Mouse (Mus musculus) lung, embryonic 15.5 days (tissue): Measurements from ENCODE around the gene Pdlim5. TPM values are rescaled to one million over a fixed set of nuclear protein-coding genes. Genes with fewer than 3 reads are reported as not detected.

Experiments
- ATAC-seq: fragments of 200-750 bp; cut with Nextera tagmentation; 2 replicates; pipeline ENCODE4 v1.8.0; 2017; ENCODE audit warnings: moderate number of reproducible peaks, borderline replicate concordance; ENCODE audit not compliant: low FRiP score, low TSS enrichment; ENCODE audit errors: extremely low read depth
- H3K27ac ChIP-seq: fragments of 300-500 bp; sonication (generic); 2 replicates; pipeline ENCODE4 v1.5.1; 2015; ENCODE audit warnings: moderate library complexity, mild to moderate bottlenecking, inconsistent platforms
- H3K27me3 ChIP-seq: fragments of 300-500 bp; sonication (generic); 2 replicates; pipeline ENCODE4 v1.6.1; 2015; ENCODE audit warnings: inconsistent platforms
- H3K36me3 ChIP-seq: fragments of 300-500 bp; sonication (generic); 2 replicates; pipeline ENCODE4 v1.6.1; 2015; ENCODE audit warnings: inconsistent platforms
- H3K4me1 ChIP-seq: fragments of 300-500 bp; sonication (generic); 2 replicates; pipeline ENCODE4 v1.6.1; 2015; ENCODE audit warnings: inconsistent platforms
- H3K4me2 ChIP-seq: fragments of 300-500 bp; sonication (generic); 2 replicates; pipeline ENCODE4 v1.6.1; 2015; ENCODE audit warnings: inconsistent platforms, mild to moderate bottlenecking, moderate library complexity
- H3K4me3 ChIP-seq: fragments of 300-500 bp; sonication (generic); 2 replicates; pipeline ENCODE4 v1.5.1; 2015; ENCODE audit warnings: mild to moderate bottlenecking, inconsistent platforms
- H3K9ac ChIP-seq: fragments of 300-500 bp; sonication (generic); 2 replicates; pipeline ENCODE4 v1.6.1; 2015; ENCODE audit warnings: inconsistent platforms
- H3K9me3 ChIP-seq: fragments of 300-500 bp; sonication (generic); 2 replicates; pipeline ENCODE4 v1.6.1; 2016; ENCODE audit warnings: inconsistent platforms
- WGBS: fragments of 180-500 bp; shearing (Covaris S2); methylation state at CpG from one replicate; pipeline ENCODE4 v1.1.7; 2015; 5-methylcytosine and 5-hydroxymethylcytosine counted together
- polyA plus RNA-seq: library from polyadenylated mRNA; unstranded; fragments of >200 nt; fragmentation: Nextera tagmentation; extraction: Ambion mirVana; gene quantifications from 2 replicates; pipeline ENCODE4 v1.2.1, GENCODE M21; 2015

Pdlim5 gene
- polyA plus RNA-seq, 1 experiment from 2014 or later = 24.2 TPM

GRCm38 (mm10) chr3:142431481-142431880 lies 36.0 kb upstream of the Pdlim5 start:
- H3K4me2 ChIP-seq = no peak overlapping the region
- H3K27me3 ChIP-seq = no peaks in the 10 kb centered on the region
- no peak overlapping the region for H3K9ac ChIP-seq
- no peak for ATAC-seq
- no peaks in the 10 kb centered on the region for H3K9me3 ChIP-seq
- no peak overlapping the region for H3K27ac ChIP-seq
- H3K36me3 ChIP-seq = no peaks in the 10 kb centered on the region
- H3K4me3 ChIP-seq = no peak overlapping the region
- 76% methylated on average over 3 of the region's 3 CpGs for WGBS
- no peaks in the 10 kb centered on the region for H3K4me1 ChIP-seq

GRCm38 (mm10) chr3:142430048-142430447 lies 34.6 kb upstream of the Pdlim5 start:
- H3K4me2 ChIP-seq = no peak overlapping the region
- no peaks in the 10 kb centered on the region for H3K4me1 ChIP-seq
- no peak overlapping the region for H3K4me3 ChIP-seq
- H3K27ac ChIP-seq = no peak overlapping the region
- H3K9me3 ChIP-seq = no peaks in the 10 kb centered on the region
- H3K27me3 ChIP-seq = no peaks in the 10 kb centered on the region
- no peak overlapping the region for H3K9ac ChIP-seq
- 45% methylated on average over 4 of the region's 4 CpGs for WGBS
- no peaks in the 10 kb centered on the region for H3K36me3 ChIP-seq
- no peak for ATAC-seq

GRCm38 (mm10) chr3:142426806-142427205 lies 31.3 kb upstream of the Pdlim5 start:
- Histone ChIP-seq H3K9me3 (no peaks in the 10 kb centered on the region), H3K4me2 (no peak overlapping the region), H3K27ac (no peak overlapping the region), H3K4me3 (no peak overlapping the region), H3K9ac (no peak overlapping the region), H3K27me3 (no peaks in the 10 kb centered on the region), H3K4me1 (peaks cover 11% of the 10 kb centered on the region; the same call in 1 of the 2 replicates), H3K36me3 (no peaks in the 10 kb centered on the region)
- 60% methylated on average over 3 of the region's 3 CpGs for WGBS
- ATAC-seq = no peak

- Histone ChIP-seq H3K4me1 (peaks cover 11% of the 10 kb centered on the region; the same call in 1 of the 2 replicates), H3K4me3 (no peak overlapping the region), H3K27me3 (no peaks in the 10 kb centered on the region), H3K4me2 (no peak overlapping the region), H3K9ac (no peak overlapping the region), H3K9me3 (no peaks in the 10 kb centered on the region), H3K36me3 (no peaks in the 10 kb centered on the region), H3K27ac (peak overlapping the region; percentile 50)
- 71% methylated on average over 1 of the region's 1 CpGs for WGBS
- no peak for ATAC-seq
These were observed 28.6 kb upstream of the Pdlim5 start for GRCm38 (mm10) chr3:142424134-142424533.

GRCm38 (mm10) chr3:142423501-142423917 lies 28.0 kb upstream of the Pdlim5 start:
- Histone ChIP-seq H3K4me1 (peaks cover 11% of the 10 kb centered on the region; the same call in 1 of the 2 replicates), H3K36me3 (no peaks in the 10 kb centered on the region), H3K4me3 (no peak overlapping the region), H3K9ac (no peak overlapping the region), H3K4me2 (no peak overlapping the region), H3K9me3 (no peaks in the 10 kb centered on the region), H3K27me3 (no peaks in the 10 kb centered on the region), H3K27ac (peak overlapping the region; percentile 50)
- ATAC-seq = no peak
- WGBS = 29% methylated on average over 4 of the region's 4 CpGs

- no peaks in the 10 kb centered on the region for H3K27me3 ChIP-seq
- H3K9ac ChIP-seq = no peak overlapping the region
- ATAC-seq = no peak
- H3K27ac ChIP-seq = no peak overlapping the region
- H3K36me3 ChIP-seq = no peaks in the 10 kb centered on the region
- H3K4me3 ChIP-seq = no peak overlapping the region
- H3K4me1 ChIP-seq = peaks cover 11% of the 10 kb centered on the region; the same call in 1 of the 2 replicates
- no peaks in the 10 kb centered on the region for H3K9me3 ChIP-seq
- H3K4me2 ChIP-seq = no peak overlapping the region
- 67% methylated on average over 4 of the region's 4 CpGs for WGBS
These were observed 26.7 kb upstream of the Pdlim5 start for GRCm38 (mm10) chr3:142422229-142422628.

GRCm38 (mm10) chr3:142421470-142421869 lies 26.0 kb upstream of the Pdlim5 start:
- no peak overlapping the region for H3K9ac ChIP-seq
- no peak overlapping the region for H3K4me3 ChIP-seq
- H3K4me2 ChIP-seq = no peak overlapping the region
- H3K27me3 ChIP-seq = no peaks in the 10 kb centered on the region
- 78% methylated on average over 3 of the region's 3 CpGs for WGBS
- peaks cover 11% of the 10 kb centered on the region; the same call in 1 of the 2 replicates for H3K4me1 ChIP-seq
- ATAC-seq = no peak
- no peak overlapping the region for H3K27ac ChIP-seq
- no peaks in the 10 kb centered on the region for H3K9me3 ChIP-seq
- H3K36me3 ChIP-seq = no peaks in the 10 kb centered on the region

- no peak overlapping the region for H3K4me3 ChIP-seq
- no peaks in the 10 kb centered on the region for H3K9me3 ChIP-seq
- no peak overlapping the region for H3K9ac ChIP-seq
- no peak overlapping the region for H3K4me2 ChIP-seq
- no peaks in the 10 kb centered on the region for H3K36me3 ChIP-seq
- H3K27ac ChIP-seq = no peak overlapping the region
- WGBS = 60% methylated on average over 3 of the region's 3 CpGs
- ATAC-seq = no peak
- 0 out of 2 replicates have a peak, but pooled peaks cover 5% of the 10 kb centered on the region for H3K4me1 ChIP-seq
- no peaks in the 10 kb centered on the region for H3K27me3 ChIP-seq
These were observed 22.5 kb upstream of the Pdlim5 start for GRCm38 (mm10) chr3:142417996-142418395.

GRCm38 (mm10) chr3:142413345-142413885 lies 17.9 kb upstream of the Pdlim5 start:
- Histone ChIP-seq H3K4me3 (no peak overlapping the region), H3K9ac (no peak overlapping the region), H3K4me1 (no peaks in the 10 kb centered on the region), H3K27me3 (no peaks in the 10 kb centered on the region), H3K27ac (no peak overlapping the region), H3K4me2 (no peak overlapping the region), H3K9me3 (no peaks in the 10 kb centered on the region), H3K36me3 (no peaks in the 10 kb centered on the region)
- 55% methylated on average over 4 of the region's 4 CpGs for WGBS
- no peak for ATAC-seq

- Histone ChIP-seq H3K4me1 (no peaks in the 10 kb centered on the region), H3K9me3 (no peaks in the 10 kb centered on the region), H3K27ac (no peak overlapping the region), H3K4me3 (no peak overlapping the region), H3K36me3 (no peaks in the 10 kb centered on the region), H3K9ac (no peak overlapping the region), H3K27me3 (no peaks in the 10 kb centered on the region), H3K4me2 (no peak overlapping the region)
- no peak for ATAC-seq
These were observed 15.4 kb upstream of the Pdlim5 start for GRCm38 (mm10) chr3:142410930-142411329.

GRCm38 (mm10) chr3:142394796-142395508 lies 544 bp downstream of the Pdlim5 start:
- Histone ChIP-seq H3K4me1 (no peaks in the 10 kb centered on the region), H3K4me2 (peak overlapping the region; percentile 78), H3K36me3 (no peaks in the 10 kb centered on the region), H3K9ac (peak overlapping the region; percentile 61), H3K9me3 (no peaks in the 10 kb centered on the region), H3K27ac (peak overlapping the region; percentile 89), H3K4me3 (peak overlapping the region; percentile 83), H3K27me3 (no peaks in the 10 kb centered on the region)
- WGBS = under 1% methylated on average over 60 of the region's 64 CpGs
- ATAC-seq = peak; percentile 81

- Histone ChIP-seq H3K4me3 (peak overlapping the region; percentile 83), H3K4me1 (no peaks in the 10 kb centered on the region), H3K9ac (0 out of 2 replicates have a peak overlapping the region, but pooled peaks have one; percentile 61), H3K27me3 (no peaks in the 10 kb centered on the region), H3K9me3 (no peaks in the 10 kb centered on the region), H3K36me3 (no peaks in the 10 kb centered on the region), H3K4me2 (peak overlapping the region; percentile 78), H3K27ac (0 out of 2 replicates have a peak overlapping the region, but pooled peaks have one; percentile 89)
- WGBS = 17% methylated on average over 9 of the region's 9 CpGs
- no peak for ATAC-seq
These were observed 1.5 kb downstream of the Pdlim5 start for GRCm38 (mm10) chr3:142394000-142394411.
